Mouse (Mus musculus): ENCODE results near the gene Lrwd1.

DNA sequence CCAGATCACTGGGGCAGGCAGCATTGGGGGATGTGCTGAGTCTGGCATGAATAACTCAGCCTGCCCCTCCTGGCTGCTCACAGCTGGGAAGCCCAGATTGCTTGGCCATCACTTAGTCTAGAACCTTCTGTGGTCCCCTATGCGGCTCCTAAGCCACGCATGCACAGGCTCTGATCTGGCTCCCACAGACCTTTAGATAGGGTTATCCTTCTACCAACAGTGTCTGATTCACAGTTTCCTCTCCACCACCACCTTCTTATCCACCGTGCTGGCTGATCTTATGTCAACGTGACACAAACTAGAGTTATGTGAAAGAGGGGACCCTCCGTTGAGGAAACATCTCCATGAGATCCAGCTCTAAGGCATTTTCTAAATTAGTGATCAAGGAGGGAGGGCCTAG lies 60.8 kb downstream of the Lrwd1 start:
- TF ChIP-seq CTCF (IDR thresholded peaks at IDR 0.05; ENCODE audit: control insufficient read depth, insufficient read depth, insufficient read length) (no peak), CEBPB (IDR thresholded peaks at IDR 0.05; ENCODE audit: low read depth) (no peak), MYOD1 (IDR thresholded peaks at IDR 0.05; ENCODE audit: control insufficient read depth, insufficient read length, low read depth) (no peak)

Measured in C2C12 (cell line).